11 mouse cellular contexts compared by ENCODE assay signal in genomic region chr13:24993160-24993559, GRCm38 (mm10). TPM values are rescaled to one million over a fixed set of nuclear protein-coding genes. Genes with fewer than 3 reads are reported as not detected.
DNase-seq lines count a peak whose midpoint lies in the region; ATAC-seq lines count a peak whose summit lies in the region.
"Had no signal": no experiment of that assay in that cellular context is flagged by ENCODE, and none has a peak within 500 bp of the region (broad histone marks: within the 10 kb centered on the region; RNA-seq: fewer than 3 reads in every experiment).

No protein-coding gene starts in this region.

- no peak overlapping the region for H3K4me2 ChIP-seq in kidney, embryonic 16.5 days (replicated peaks; ENCODE audit: low read depth, low read length)
- H3K4me2 ChIP-seq in embryonic facial prominence, embryonic 15.5 days (replicated peaks), result no peak overlapping the region
- H3K4me2 ChIP-seq in stomach, embryonic 15.5 days, result no peak overlapping the region
- H3K4me2 ChIP-seq: forebrain, embryonic 12.5 days; midbrain, embryonic 11.5 days had no signal

- ATAC-seq in kidney, embryonic 16.5 days (ENCODE audit: low FRiP score, low TSS enrichment), result 0 out of 2 replicates have a peak, but pooled peaks have one; percentile 46
- 0 out of 2 replicates have a peak, but pooled peaks have one; percentile 44 for ATAC-seq in embryonic facial prominence, embryonic 15.5 days (ENCODE audit: insufficient number of reproducible peaks, low FRiP score, low TSS enrichment, low read depth)
- ATAC-seq in stomach, embryonic 15.5 days (ENCODE audit: insufficient read depth, low FRiP score, low read depth), result peak; percentile 54; the same call in 1 of the 2 replicates
- ATAC-seq in CD4-positive, CD25-positive, alpha-beta regulatory T cell, adult 4 months, result no peak

- H3K9ac ChIP-seq in kidney, embryonic 16.5 days (replicated peaks; ENCODE audit: low read length), result no peak overlapping the region
- no peak overlapping the region for H3K9ac ChIP-seq in embryonic facial prominence, embryonic 15.5 days
- no peak overlapping the region for H3K9ac ChIP-seq in stomach, embryonic 15.5 days
- H3K9ac ChIP-seq: forebrain, embryonic 12.5 days had no signal

- H3K27me3 ChIP-seq in kidney, embryonic 16.5 days (ENCODE audit: insufficient read depth, low read length), result no peaks in the 10 kb centered on the region
- H3K27me3 ChIP-seq in embryonic facial prominence, embryonic 15.5 days, result no peaks in the 10 kb centered on the region
- no peaks in the 10 kb centered on the region for H3K27me3 ChIP-seq in stomach, embryonic 15.5 days (replicated peaks)
- H3K27me3 ChIP-seq: forebrain, embryonic 12.5 days had no signal

- no peak for DNase-seq in kidney, adult 8-10 months
- peak; percentile 39 for DNase-seq in lung, postnatal 10 days
- DNase-seq in lung, postnatal 4 days, result no peak
- DNase-seq: cerebellum, postnatal 25 days; thymus, adult 2 months had no signal

- 39% methylated on average over 2 of the region's 2 CpGs for WGBS in kidney, embryonic 16.5 days
- WGBS in embryonic facial prominence, embryonic 15.5 days, result 21% methylated on average over 2 of the region's 2 CpGs
- WGBS in stomach, embryonic 15.5 days, result 5% methylated on average over 2 of the region's 2 CpGs

- H3K27ac ChIP-seq in kidney, embryonic 16.5 days (ENCODE audit: low read length), result peak overlapping the region; percentile 38
- no peak overlapping the region for H3K27ac ChIP-seq in embryonic facial prominence, embryonic 15.5 days (replicated peaks)
- H3K27ac ChIP-seq in stomach, embryonic 15.5 days, result peak overlapping the region; percentile 63
- H3K27ac ChIP-seq: forebrain, embryonic 12.5 days had no signal

- no peak overlapping the region for H3K4me3 ChIP-seq in kidney, embryonic 16.5 days (ENCODE audit: low read length)
- no peak overlapping the region for H3K4me3 ChIP-seq in embryonic facial prominence, embryonic 15.5 days (replicated peaks)
- H3K4me3 ChIP-seq in stomach, embryonic 15.5 days (replicated peaks), result no peak overlapping the region
- H3K4me3 ChIP-seq: forebrain, embryonic 12.5 days had no signal

- no peaks in the 10 kb centered on the region for H3K9me3 ChIP-seq in kidney, embryonic 16.5 days (ENCODE audit: low read length)
- H3K9me3 ChIP-seq in embryonic facial prominence, embryonic 15.5 days (replicated peaks), result no peaks in the 10 kb centered on the region
- no peaks in the 10 kb centered on the region for H3K9me3 ChIP-seq in stomach, embryonic 15.5 days
- H3K9me3 ChIP-seq: forebrain, embryonic 12.5 days had no signal

- H3K4me1 ChIP-seq in kidney, embryonic 16.5 days (ENCODE audit: insufficient read depth, low read length), result peaks cover 3% of the 10 kb centered on the region; the same call in 1 of the 2 replicates
- H3K4me1 ChIP-seq in embryonic facial prominence, embryonic 15.5 days, result no peaks in the 10 kb centered on the region; the same call in 1 of the 2 replicates
- H3K4me1 ChIP-seq in stomach, embryonic 15.5 days, result 0 out of 2 replicates have a peak, but pooled peaks cover 9% of the 10 kb centered on the region
- H3K4me1 ChIP-seq: forebrain, embryonic 12.5 days had no signal

- peaks cover 69% of the 10 kb centered on the region for H3K36me3 ChIP-seq in kidney, embryonic 16.5 days (ENCODE audit: insufficient read depth, low read length)
- H3K36me3 ChIP-seq in embryonic facial prominence, embryonic 15.5 days, result peaks cover 59% of the 10 kb centered on the region
- peaks cover 48% of the 10 kb centered on the region for H3K36me3 ChIP-seq in stomach, embryonic 15.5 days

RNA-seq across cellular contexts. Expression of gene Mrs2, which starts 27.0 kb away (rescaled TPM):
- polyA plus RNA-seq in kidney, embryonic 16.5 days (2015; fragmentation: Nextera tagmentation; extraction: Ambion mirVana), result 18.2 and 19.6 TPM in 2 replicates
- 11.5 and 13.8 TPM in 2 replicates for polyA plus RNA-seq in embryonic facial prominence, embryonic 15.5 days (2015; fragmentation: Nextera tagmentation; extraction: Ambion mirVana)
- 15.0 and 17.2 TPM in 2 replicates for polyA plus RNA-seq in stomach, embryonic 15.5 days (2015; fragmentation: Nextera tagmentation; extraction: Ambion mirVana)
- 1 to 10 TPM; 4.9 to 5.1 TPM for polyA plus RNA-seq in CD4-positive, CD25-positive, alpha-beta regulatory T cell, adult 4 months (2017; shearing (Covaris generic))

RNA-seq across cellular contexts. Expression of gene Gpld1, which starts 50.2 kb away (rescaled TPM):
- 0.92 and 1.1 TPM in 2 replicates for polyA plus RNA-seq in kidney, embryonic 16.5 days (2015; fragmentation: Nextera tagmentation; extraction: Ambion mirVana)
- polyA plus RNA-seq in embryonic facial prominence, embryonic 15.5 days (2015; fragmentation: Nextera tagmentation; extraction: Ambion mirVana), result 3.7 and 4.4 TPM in 2 replicates
- 3.1 and 3.2 TPM in 2 replicates for polyA plus RNA-seq in stomach, embryonic 15.5 days (2015; fragmentation: Nextera tagmentation; extraction: Ambion mirVana)
- 1 to 10 TPM; 1.9 to 4.5 TPM for polyA plus RNA-seq in CD4-positive, CD25-positive, alpha-beta regulatory T cell, adult 4 months (2017; shearing (Covaris generic))

RNA-seq across cellular contexts. Expression of gene Aldh5a1, which starts 55.7 kb away (rescaled TPM):
- polyA plus RNA-seq in kidney, embryonic 16.5 days (2015; fragmentation: Nextera tagmentation; extraction: Ambion mirVana), result 8.0 and 8.3 TPM in 2 replicates
- 5.7 and 5.9 TPM in 2 replicates for polyA plus RNA-seq in embryonic facial prominence, embryonic 15.5 days (2015; fragmentation: Nextera tagmentation; extraction: Ambion mirVana)
- polyA plus RNA-seq in stomach, embryonic 15.5 days (2015; fragmentation: Nextera tagmentation; extraction: Ambion mirVana), result 9.5 and 11.2 TPM in 2 replicates
- under 1 TPM; 0.31 to 0.34 TPM for polyA plus RNA-seq in CD4-positive, CD25-positive, alpha-beta regulatory T cell, adult 4 months (2017; shearing (Covaris generic))
